Mouse (Mus musculus) gastrocnemius, postnatal 4 days (tissue): ENCODE measurements at regions not wholly inside any gene's neighbourhood (a gene's known extent, or its start where the extent isn't known, plus 50 kb on each side); places are given as distances from the start of the nearest gene placed in this dataset.

Experiments used
- DNase-seq, 2 experiments: peaks; one replicate each; pipeline ENCODE4 v3.0.0; 2021 to 2022; ENCODE audit warnings: low spot score in 2 of 2, mixed read lengths in 2 of 2

GRCm38 (mm10) chr14:103938201-103938600 is 94.0 kb upstream of the Ednrb start:
- DNase-seq: no peak

- no peak for DNase-seq
Measured at GRCm38 (mm10) chr14:103937700-103938099, 93.5 kb upstream of the Ednrb start.

DNA sequence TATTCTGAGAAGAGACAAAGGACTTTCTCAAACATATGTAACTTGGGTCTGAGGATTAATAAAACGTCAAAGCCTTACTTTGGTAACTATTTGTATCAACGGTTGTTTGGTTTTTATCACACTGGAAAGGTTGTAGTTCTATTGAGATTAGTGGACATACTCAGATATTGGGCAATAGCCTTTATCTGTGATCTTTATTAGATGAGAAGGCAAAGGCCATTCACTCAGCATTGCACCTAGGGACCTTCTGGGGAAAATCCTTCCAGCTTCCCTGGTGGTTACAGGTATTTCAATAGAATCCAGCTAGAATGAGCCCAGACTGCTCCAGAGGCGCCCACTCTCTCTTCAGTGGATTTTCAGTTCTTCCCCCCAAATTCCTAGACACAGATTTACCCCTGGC is 89.6 kb upstream of the Ednrb start:
- DNase-seq: no peak

GRCm38 (mm10) chr14:103932170-103932569 is 88.0 kb upstream of the Ednrb start:
- DNase-seq: no peak

DNA sequence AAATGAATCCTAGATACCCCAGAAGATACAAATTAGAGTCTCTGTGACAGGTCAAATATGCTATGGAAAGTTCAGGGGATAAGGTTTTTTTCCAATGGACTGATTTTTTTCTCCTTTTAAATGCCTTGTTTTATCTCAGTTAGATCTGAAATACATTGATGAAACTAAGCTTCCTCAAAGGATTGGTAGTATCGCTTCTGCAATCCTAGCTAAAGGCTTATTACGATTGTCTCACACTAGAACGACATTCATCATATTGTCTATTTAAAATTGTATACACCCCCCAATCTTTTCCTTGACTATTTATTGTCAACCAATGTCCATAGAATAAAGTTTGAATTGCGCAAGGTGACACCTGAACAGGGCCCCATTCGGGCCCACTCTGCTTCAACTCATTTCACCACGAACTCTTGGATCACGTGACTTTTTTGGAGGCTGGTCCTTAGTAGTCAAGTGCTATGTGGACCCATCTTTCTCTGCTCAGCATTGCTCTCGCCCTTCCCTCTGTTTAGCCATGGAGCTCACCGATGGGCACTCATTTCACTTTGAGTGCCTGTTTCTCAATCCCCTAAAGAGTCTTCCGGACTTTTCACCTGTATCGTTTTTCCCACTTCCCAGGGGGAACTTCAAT is 85.6 kb upstream of the Ednrb start:
- DNase-seq: no peak

DNA sequence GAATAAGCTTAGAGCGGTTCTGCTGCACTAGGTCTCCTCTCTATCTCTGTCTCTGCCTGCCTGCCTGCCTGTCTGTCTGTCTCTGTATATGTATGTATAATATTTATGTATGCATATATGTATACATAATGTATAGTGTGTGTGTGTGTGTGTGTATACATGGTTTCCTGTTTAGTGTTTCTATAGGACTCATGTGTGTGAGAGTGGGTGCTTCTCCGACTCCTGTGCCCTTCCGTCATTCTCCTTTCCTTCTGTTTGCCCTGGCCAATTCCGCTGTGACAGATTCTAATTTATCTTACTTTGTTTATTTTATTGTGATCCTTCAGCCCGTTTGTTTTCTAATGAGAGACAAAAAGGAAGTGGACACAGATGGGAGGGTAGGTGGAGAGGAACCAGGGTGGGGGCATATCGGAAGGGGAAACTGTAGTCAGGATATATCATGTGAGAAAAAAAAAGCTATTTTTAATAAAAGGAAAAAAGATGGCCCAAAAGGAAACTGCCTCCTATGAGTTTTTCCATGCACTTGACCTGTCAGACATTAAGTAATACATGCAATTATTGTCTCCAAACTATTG is 85.0 kb upstream of the Ednrb start:
- DNase-seq: no peak

- no peak for DNase-seq
Measured at GRCm38 (mm10) chr14:103920169-103920568, 76.0 kb upstream of the Ednrb start.

GRCm38 (mm10) chr14:103919380-103919779 is 75.2 kb upstream of the Ednrb start:
- no peak for DNase-seq

GRCm38 (mm10) chr14:103913453-103913852 is 69.3 kb upstream of the Ednrb start:
- no peak for DNase-seq

DNA sequence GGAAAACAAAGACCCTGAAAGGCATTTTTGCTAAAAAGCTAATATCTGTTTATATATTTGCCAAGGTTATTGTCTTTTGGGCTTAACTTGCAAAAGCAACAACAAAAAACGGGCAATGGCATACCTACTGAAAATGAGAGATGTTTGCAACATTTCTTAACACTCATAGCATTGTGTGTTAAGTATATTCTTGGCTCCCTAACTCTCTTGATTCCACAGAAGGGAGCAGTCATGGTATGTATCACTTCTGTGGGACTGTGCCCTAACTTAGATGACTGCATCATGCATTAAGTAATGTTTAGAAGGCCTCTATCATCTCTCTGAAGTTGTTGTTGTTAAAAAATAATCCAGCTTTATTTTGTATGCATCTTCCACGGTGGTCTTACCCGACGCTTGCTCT is 67.5 kb upstream of the Ednrb start:
- no peak for DNase-seq

GRCm38 (mm10) chr14:103911280-103911679 is 67.1 kb upstream of the Ednrb start:
- DNase-seq: no peak

DNA sequence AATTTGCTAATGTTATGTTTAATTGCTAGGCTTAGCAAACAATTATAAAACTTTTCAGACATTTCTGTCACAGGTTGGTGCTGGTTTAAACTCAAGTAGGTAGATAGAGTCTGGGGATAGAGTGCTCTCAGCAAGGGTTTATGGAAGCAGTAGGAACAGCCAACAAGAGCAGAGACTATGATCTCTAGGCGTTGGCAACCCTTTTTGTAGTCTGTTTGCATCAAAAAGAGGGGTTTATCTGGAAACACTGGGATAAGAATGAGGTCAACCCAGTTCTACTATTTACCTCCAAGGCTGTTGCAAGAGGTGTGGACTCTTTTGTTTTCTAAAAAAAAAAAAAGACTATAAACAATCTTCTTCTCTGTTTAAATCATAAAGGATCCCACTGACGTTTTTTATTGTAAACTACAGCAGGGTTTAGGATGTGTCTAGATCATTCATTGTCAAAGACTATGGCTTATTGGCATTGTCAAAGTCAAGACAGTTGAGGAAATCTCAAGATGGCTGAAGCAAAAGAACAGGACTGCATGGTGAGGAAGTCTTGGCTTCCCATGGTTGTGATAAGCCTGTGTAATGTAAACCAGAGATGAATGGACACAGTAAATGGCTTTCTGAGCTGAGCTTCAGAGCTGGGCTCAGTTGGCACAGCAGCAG is 62.3 kb upstream of the Ednrb start:
- no peak for DNase-seq

GRCm38 (mm10) chr14:103900817-103901216 is 56.6 kb upstream of the Ednrb start:
- no peak for DNase-seq

- DNase-seq: no peak
Measured at GRCm38 (mm10) chr14:103899111-103899814, 55.1 kb upstream of the Ednrb start.

DNA sequence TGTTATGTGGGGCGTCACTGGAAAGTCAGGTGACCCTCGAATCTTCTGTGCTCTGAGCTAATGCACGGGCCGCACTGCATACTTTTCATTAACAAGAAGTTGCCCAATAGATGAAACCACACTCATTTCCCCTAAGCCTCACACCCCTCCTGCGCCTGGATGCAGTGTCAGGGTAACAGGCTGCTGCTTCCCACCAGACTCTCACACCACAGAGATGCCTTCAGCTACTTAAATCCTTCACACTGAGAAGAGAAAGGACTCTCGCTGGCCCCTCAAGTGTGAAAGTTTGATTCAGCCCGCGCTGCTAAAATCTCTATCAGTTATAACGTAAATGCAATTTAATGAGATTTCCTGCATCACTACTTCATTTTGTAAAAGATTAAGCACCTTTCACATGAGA is 54.5 kb upstream of the Ednrb start:
- no peak for DNase-seq

DNA sequence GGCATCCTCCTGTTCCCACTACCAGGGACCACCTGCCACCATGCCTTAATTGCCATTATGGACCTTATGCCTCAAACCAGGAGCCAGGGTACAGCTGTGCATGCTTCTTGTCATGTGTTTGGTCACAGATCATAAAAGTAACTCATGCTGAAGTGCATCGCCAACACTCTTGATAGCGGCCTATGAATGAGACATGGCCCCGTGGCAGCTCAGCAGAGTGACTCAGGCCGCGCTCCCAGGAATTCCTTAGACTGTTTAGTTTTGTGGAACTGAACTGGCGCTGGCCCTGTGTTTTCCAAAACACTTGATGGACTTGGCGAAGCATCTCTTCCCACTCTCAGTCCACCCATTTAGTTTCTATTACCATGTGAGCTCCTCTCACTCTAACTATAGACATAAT is 51.1 kb upstream of the Ednrb start:
- DNase-seq: no peak
